Mouse (Mus musculus) ES-E14 (cell line): ENCODE measurements around the gene Slc22a20.

Experiments used
- CHD2 ChIP-seq: IDR thresholded peaks from 2 replicates; pipeline ENCODE4 v1.6.1; 2014; ENCODE audit warnings: mild to moderate bottlenecking, low read depth, low read length, inconsistent platforms
- HCFC1 ChIP-seq: IDR thresholded peaks from 2 replicates; pipeline ENCODE4 v1.6.1; 2012; ENCODE audit warnings: low read length, inconsistent platforms, borderline replicate concordance; ENCODE audit not compliant: insufficient read depth
- ZC3H11A ChIP-seq: IDR thresholded peaks from 2 replicates; pipeline ENCODE4 v1.6.1; 2012; ENCODE audit warnings: low read depth, mild to moderate bottlenecking, inconsistent platforms, low read length, borderline replicate concordance

DNA sequence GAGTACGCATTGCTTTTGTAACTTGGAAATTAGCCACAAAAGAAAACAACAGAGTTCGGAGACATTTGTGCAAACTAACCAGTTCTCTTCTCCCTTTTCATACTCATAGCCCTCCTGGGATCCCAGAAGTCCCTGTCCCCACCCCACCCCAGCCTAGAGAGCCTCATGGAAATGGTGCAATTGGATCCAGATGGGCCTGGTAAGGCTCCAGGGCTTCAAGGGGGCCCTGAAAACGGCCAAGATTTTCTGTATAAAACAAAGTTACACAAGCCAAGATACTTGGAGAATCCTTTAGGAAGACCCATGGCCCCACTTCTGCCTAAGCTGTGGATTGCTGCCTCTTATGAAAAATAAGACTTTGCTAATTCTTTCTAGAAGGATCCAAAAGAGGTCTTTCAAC is 8.2 kb downstream of the Slc22a20 start:
- no peak for TF ChIP-seq ZC3H11A
- no peak for TF ChIP-seq CHD2
- TF ChIP-seq HCFC1: no peak
